Mouse (Mus musculus): Measurements from ENCODE around the gene Fam83g.
"Not testable (repeated sequence)": the region's sequence is repeated elsewhere in the genome, so short reads cannot be mapped to it uniquely, and the experiment has no call there.

Gene Fam83g

DNA sequence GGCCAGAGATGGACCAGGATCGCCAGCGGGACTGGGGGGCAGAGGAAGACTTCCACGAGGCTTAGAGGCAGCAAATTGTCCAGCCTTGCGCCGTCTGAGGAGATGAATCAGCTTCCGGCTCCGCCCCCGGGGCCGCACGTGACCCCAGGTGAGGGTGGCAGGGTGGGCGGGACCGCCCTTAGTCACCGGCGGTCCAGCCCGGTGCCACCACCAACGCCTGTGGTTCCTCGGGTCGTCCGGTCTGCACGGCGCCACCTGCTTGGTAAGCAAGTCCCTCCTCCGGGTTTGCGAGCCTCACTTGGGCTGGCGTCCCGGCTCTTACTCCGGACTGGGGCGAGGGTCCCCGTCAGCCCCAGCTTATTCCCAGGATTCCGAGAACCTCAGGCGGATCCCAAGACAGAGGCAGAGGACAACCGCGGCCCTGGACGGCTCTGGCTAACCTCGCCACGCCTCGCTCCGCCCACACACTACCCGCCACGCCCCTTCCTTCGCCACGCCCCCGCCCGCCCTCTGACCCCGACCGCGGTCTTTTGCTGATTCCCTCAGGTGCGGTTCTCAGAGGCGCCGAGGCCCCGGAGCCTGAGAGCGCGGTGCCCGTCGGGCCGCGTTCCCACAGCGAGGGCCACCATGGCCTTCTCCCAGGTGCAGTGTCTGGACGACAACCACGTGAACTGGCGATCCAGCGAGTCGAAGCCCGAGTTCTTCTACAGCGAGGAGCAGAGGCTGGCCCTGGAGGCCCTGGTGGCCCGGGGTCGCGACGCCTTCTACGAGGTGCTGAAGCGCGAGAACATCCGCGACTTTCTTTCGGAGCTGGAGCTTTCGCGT, at the start of gene Fam83g:
Fam83g (plus strand) TSS at position 185 of the 825 bp plus-strand sequence.
- DNase-seq (ENCODE audit: low read depth, low spot score) = peak; percentile 63

GRCm38 (mm10) chr11:61636309-61636708, 47.6 kb upstream of the Fam83g start:
- not testable (repeated sequence) for DNase-seq (ENCODE audit: low read depth, low spot score)

GRCm38 (mm10) chr11:61637413-61637812, 46.5 kb upstream of the Fam83g start:
- DNase-seq (ENCODE audit: low read depth, low spot score) = no peak

GRCm38 (mm10) chr11:61637856-61638255, 46.0 kb upstream of the Fam83g start:
- DNase-seq (ENCODE audit: low read depth, low spot score) = no peak

DNA sequence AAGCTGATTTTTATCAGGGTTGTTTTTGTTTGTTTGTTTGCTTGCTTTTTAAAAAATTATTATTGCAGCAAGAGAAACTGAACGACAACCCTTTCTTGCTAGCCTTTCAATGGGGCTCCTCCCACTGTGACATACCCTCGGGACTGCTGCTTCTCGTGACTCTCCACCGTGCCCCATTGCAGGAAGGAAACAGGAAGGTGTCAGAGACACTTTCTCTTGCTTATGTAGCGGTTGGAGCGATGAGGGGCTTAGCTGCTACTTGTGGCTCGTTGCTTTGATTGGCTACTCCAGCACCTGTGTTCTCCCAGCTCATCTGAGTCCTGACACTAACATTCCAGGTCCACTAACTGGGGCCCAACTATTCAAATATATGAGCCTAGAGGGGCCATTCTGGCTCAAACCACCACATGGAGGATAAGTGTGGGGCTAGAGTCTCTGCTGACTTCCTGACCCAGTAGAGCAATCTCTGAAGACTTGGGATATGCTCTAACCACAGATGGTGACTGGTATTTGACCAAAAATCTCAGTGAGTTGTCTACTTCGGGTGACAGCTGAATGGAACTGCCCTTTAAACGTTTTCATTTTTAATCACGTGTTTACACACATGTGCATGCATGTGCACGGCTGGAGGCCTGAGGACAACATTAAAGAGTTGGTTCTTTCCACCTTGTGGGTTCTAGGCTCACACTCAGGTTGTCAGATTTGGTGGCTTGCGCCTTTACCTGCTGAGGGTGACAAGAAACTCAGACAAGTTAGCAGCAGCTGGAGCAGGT, 44.9 kb upstream of the Fam83g start:
- no peak for DNase-seq (ENCODE audit: low read depth, low spot score)

- no peak for DNase-seq (ENCODE audit: low read depth, low spot score)
These were observed 44.2 kb upstream of the Fam83g start for GRCm38 (mm10) chr11:61639601-61640177.

DNA sequence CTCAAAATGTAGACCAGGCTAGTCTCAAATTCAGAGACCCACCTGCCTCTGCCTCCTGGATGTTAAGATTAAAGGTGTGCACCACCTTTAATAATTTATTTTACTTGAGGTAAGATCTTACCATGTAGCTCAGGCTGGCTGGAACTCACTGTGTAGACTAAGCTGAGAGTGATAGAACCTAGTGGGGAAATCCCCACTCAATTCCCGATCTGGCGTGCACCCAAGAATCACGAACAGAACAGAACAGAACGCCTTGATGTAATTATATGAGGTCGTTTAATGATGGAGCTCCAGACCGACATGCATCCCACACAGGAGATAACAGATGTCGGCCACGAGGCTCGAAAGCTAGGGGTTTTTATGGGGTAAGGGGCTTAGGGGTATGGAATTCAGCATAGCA, 43.3 kb upstream of the Fam83g start:
- DNase-seq (ENCODE audit: low read depth, low spot score) = not testable (repeated sequence)

DNA sequence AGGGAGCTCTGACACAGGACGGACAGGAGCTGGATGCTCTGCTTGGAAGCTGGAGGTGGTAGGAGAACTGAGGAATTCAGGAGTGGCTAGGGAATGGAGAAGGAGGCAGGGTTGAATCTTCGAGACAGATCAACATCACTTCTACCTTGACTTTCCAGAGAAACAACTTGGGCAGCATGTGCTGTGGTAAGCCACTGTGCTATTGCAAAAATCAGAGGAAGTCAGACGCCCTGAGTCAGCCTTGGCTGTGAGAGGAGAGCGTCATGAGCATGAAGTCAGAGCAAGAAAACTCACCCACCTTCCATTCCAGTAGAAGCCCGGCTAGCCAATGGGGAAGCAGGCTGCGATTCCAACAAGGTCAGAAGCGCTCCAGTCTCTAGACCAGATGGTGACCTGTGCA, 41.8 kb upstream of the Fam83g start:
- no peak for DNase-seq (ENCODE audit: low read depth, low spot score)

GRCm38 (mm10) chr11:61643184-61643961, 40.5 kb upstream of the Fam83g start:
- no peak for DNase-seq (ENCODE audit: low read depth, low spot score)

GRCm38 (mm10) chr11:61644576-61645326, 39.1 kb upstream of the Fam83g start:
- DNase-seq (ENCODE audit: low read depth, low spot score) = no peak

- no peak for DNase-seq (ENCODE audit: low read depth, low spot score)
These were observed 38.5 kb upstream of the Fam83g start for GRCm38 (mm10) chr11:61645357-61645857.

- DNase-seq (ENCODE audit: low read depth, low spot score) = no peak
These were observed 37.3 kb upstream of the Fam83g start for GRCm38 (mm10) chr11:61646499-61647039.

DNA sequence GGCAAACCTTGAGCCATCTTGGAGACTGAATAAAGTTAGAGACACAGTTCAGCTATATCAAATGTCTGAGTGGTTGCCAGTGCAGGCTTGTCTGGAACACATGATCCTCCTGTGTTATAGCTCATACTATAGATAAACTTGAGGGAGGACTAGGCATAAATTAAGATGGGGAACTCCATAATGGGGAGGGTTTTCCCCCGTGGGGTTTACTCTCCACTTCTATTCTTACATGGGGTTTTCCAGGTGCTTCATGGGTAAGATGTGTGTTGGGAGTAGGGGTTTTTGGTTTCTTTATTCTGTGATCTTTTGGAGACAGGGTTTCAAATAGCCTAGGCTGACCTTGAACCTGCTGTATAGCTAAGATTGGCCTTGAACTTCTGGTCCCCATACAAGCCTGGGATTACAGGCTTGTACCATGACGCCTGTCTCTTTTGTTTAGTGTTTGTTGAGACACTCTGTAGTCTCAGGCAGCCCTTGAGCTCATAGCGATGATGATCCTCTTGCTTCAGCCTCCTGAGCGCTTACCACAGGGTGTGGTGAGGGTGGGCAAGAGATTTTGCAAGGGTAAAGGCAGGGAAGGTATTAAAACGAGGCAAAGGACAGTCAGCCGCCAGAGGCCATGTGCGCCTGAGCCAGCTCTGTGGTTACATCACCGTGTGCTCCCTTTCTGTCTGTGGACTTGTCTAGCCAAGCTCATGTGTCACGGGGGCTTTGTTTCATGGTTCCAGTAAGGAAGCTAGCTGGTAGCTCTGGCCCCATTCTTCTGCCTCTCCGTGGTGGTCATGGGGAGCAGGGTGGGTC, 36.6 kb upstream of the Fam83g start:
- DNase-seq (ENCODE audit: low read depth, low spot score) = no peak

- DNase-seq (ENCODE audit: low read depth, low spot score) = no peak
These were observed 35.7 kb upstream of the Fam83g start for GRCm38 (mm10) chr11:61647956-61648748.

DNA sequence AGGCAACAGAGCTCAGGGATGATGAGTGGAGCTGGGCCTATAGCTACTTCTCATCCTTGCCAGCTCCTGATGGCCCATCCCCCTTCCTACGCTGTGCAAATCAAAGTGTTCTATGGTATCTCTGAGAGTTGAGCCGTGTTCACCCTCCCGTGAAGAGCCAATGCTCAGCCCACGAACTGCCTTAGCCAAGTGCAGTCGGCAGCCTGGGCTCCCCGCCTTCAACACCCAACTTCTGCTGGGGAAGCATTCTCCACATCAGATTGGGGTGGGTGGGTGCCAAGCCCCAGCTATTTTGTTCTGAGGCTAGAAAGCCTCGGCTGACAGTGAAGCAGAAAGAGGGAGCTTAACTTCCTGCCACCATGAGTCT, 35.2 kb upstream of the Fam83g start:
- no peak for DNase-seq (ENCODE audit: low read depth, low spot score)

GRCm38 (mm10) chr11:61649163-61649580, 34.7 kb upstream of the Fam83g start:
- no peak for DNase-seq (ENCODE audit: low read depth, low spot score)

DNA sequence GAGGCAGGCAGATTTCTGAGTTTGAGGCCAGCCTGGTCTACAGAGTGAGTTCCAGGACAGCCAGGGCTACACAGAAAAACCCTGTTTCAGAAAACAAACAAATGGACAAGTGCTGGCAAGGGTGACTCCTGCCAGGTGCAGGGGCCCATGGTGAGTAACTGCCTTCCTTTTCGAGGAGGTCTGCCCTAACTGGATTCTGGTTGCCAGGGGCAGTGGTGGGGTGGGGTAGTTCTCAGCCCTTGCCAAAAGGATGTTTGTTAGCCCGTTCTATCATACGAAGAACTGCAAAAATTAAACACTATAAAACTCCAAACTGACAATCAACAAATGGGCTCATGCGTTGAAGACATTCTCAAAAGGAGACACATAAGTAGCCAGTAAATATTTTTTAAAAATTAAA, 34.3 kb upstream of the Fam83g start:
- DNase-seq (ENCODE audit: low read depth, low spot score) = no peak

DNA sequence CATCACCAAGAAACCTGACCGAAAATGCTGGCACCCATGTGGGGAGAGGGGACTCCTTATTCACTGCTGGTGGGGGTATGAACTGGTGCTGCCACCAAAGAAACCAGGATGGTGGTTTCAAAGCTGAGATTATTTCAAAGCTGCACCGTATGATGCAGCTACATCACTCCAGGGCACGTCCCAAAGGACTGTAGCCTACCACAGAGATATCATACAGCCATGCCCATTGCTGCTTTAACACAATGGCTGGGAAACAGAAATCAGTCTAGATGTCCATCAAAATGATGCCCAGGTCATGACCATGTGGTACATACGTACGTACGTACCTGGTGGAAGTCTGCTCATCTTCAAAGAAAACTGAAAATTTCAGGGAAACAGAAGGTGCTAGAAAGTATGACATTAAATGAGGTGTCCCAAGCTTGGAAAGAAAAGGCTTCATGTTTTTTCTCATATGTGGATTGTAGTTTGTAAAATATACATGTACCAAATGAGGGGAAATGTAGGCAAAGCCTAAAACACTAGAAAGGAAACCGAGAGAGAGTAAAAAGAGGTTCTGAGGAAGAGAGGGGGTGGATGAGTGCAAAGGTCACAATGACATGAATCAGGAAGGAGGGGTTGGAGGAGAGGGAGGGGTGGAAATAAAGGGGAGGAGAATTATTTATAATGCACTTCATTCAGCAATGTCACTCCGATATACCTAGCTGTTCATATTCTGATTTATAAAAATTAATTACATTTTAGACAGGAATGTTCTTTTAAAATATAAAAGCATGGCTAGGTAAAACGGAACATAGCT, 33.2 kb upstream of the Fam83g start:
- no peak for DNase-seq (ENCODE audit: low read depth, low spot score)

Measured in mesoderm, embryonic 11.5 days (tissue).